Mouse (Mus musculus): ENCODE data around the gene Gdpd4.

- TF ChIP-seq CTCF (IDR thresholded peaks at IDR 0.05; ENCODE audit: borderline replicate concordance, insufficient read depth, low read length): no peak
- no peak for TF ChIP-seq POLR2A (IDR thresholded peaks at IDR 0.05; ENCODE audit: low read depth, low read length)
Observed at GRCm38 (mm10) chr7:97919742-97920141, at the start of gene Gdpd4.
